Mouse (Mus musculus) heart, adult 8-10 months (tissue): ENCODE measurements at regions not wholly inside any gene's neighbourhood (a gene's known extent, or its start where the extent isn't known, plus 50 kb on each side); places are given as distances from the start of the nearest gene placed in this dataset.

Experiments
- DNase-seq: peaks from one replicate; pipeline ENCODE4 v3.0.0; 2022; ENCODE audit warnings: low spot score

- DNase-seq, result peak; percentile 7
These were observed 222.8 kb upstream of the 4931408C20Rik start for GRCm38 (mm10) chr1:26909926-26910665.

- DNase-seq, result no peak
These were observed 215.0 kb upstream of the 4931408C20Rik start for GRCm38 (mm10) chr1:26902306-26902705.

GRCm38 (mm10) chr1:26857433-26857832 lies 170.2 kb upstream of the 4931408C20Rik start:
- no peak for DNase-seq

GRCm38 (mm10) chr1:26853802-26854201 lies 166.5 kb upstream of the 4931408C20Rik start:
- DNase-seq, result no peak

- no peak for DNase-seq
These were observed 122.0 kb upstream of the 4931408C20Rik start for GRCm38 (mm10) chr1:26809259-26809658.

GRCm38 (mm10) chr1:26765076-26765475 lies 77.8 kb upstream of the 4931408C20Rik start:
- no peak for DNase-seq
